ENCODE assay signal across 7 mouse cellular contexts in the genomic region with DNA sequence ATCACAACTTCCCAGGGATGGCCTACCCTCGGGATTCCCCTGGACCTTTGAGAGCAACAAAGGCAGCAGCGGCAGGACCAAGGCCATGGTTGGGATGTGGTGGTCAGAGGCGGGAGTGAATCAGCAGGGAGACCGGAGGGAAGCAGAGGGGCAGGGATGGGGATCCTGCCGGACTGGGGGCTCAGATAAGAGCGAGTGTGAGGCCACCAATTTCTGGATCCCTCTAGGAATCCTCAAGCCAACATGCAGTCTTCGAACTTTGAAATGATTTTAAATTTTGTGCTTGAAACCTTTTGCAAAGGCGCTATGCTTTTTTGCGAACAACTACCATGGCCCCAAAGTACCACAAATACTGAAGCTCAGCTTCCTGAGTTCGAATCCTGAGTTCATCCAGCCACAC. TPM values are rescaled to one million over a fixed set of nuclear protein-coding genes. Genes with fewer than 3 reads are reported as not detected.
DNase-seq lines count a peak whose midpoint lies in the region; ATAC-seq lines count a peak whose summit lies in the region.

A gene (minus strand): TSS at position 101 of the 400 bp plus-strand sequence.

- peak within 1 kb of the TSS; percentile 94 for H3K4me3 ChIP-seq in megakaryocyte, embryonic 14.5 days (replicated peaks)
- H3K4me3 ChIP-seq in forebrain, embryonic 15.5 days, result peak within 1 kb of the TSS; percentile 12
- H3K4me3 ChIP-seq in limb, embryonic 15.5 days, result peak within 1 kb of the TSS; percentile 31
- peak within 1 kb of the TSS; percentile 47 for H3K4me3 ChIP-seq in stomach, embryonic 16.5 days (replicated peaks; ENCODE audit: low read length)

- peaks cover 96% of the 10 kb centered on the region for H3K4me1 ChIP-seq in megakaryocyte, embryonic 14.5 days
- peaks cover 21% of the 10 kb centered on the region for H3K4me1 ChIP-seq in forebrain, embryonic 15.5 days
- H3K4me1 ChIP-seq in limb, embryonic 15.5 days, result peaks cover 20% of the 10 kb centered on the region
- peaks cover 38% of the 10 kb centered on the region for H3K4me1 ChIP-seq in stomach, embryonic 16.5 days (ENCODE audit: control insufficient read depth, insufficient read depth, low read length)

- 46% methylated on average over 10 of the region's 10 CpGs for WGBS in forebrain, embryonic 15.5 days
- 46% methylated on average over 10 of the region's 10 CpGs for WGBS in limb, embryonic 15.5 days
- 54% methylated on average over 10 of the region's 10 CpGs for WGBS in stomach, embryonic 16.5 days

- no peak within 1 kb of the TSS; the same call in 1 of the 2 replicates for H3K9ac ChIP-seq in forebrain, embryonic 15.5 days (replicated peaks)
- no peak within 1 kb of the TSS for H3K9ac ChIP-seq in limb, embryonic 15.5 days
- H3K9ac ChIP-seq in stomach, embryonic 16.5 days (ENCODE audit: low read length), result peak within 1 kb of the TSS; percentile 65

- peaks cover 68% of the 10 kb centered on the region for H3K36me3 ChIP-seq in megakaryocyte, embryonic 14.5 days (replicated peaks; ENCODE audit: low read length)
- H3K36me3 ChIP-seq in forebrain, embryonic 15.5 days, result peaks cover 18% of the 10 kb centered on the region; the same call in 1 of the 2 replicates
- H3K36me3 ChIP-seq in limb, embryonic 15.5 days, result peaks cover 17% of the 10 kb centered on the region
- H3K36me3 ChIP-seq in stomach, embryonic 16.5 days (ENCODE audit: control insufficient read depth, insufficient read depth, low read length), result peaks cover 8% of the 10 kb centered on the region

- no peak for DNase-seq in embryo, embryonic 9.5 days (ENCODE audit: extremely low spot score)
- DNase-seq in cerebellum, postnatal 4 days (ENCODE audit: low spot score in 2 of 2), result no peak

- peaks cover 16% of the 10 kb centered on the region for H3K27me3 ChIP-seq in megakaryocyte, embryonic 14.5 days (replicated peaks)
- peaks cover 24% of the 10 kb centered on the region; the same call in 1 of the 2 replicates for H3K27me3 ChIP-seq in forebrain, embryonic 15.5 days
- H3K27me3 ChIP-seq in limb, embryonic 15.5 days, result peaks cover 52% of the 10 kb centered on the region
- H3K27me3 ChIP-seq in stomach, embryonic 16.5 days (ENCODE audit: control insufficient read depth, insufficient read depth, low read length), result no peaks in the 10 kb centered on the region

- no peaks in the 10 kb centered on the region for H3K9me3 ChIP-seq in megakaryocyte, embryonic 14.5 days
- no peaks in the 10 kb centered on the region for H3K9me3 ChIP-seq in forebrain, embryonic 15.5 days
- no peaks in the 10 kb centered on the region for H3K9me3 ChIP-seq in limb, embryonic 15.5 days
- H3K9me3 ChIP-seq in stomach, embryonic 16.5 days (replicated peaks; ENCODE audit: control insufficient read depth, low read length), result no peaks in the 10 kb centered on the region

- no peak within 1 kb of the TSS for H3K27ac ChIP-seq in forebrain, embryonic 15.5 days (replicated peaks)
- 0 out of 2 replicates have a peak within 1 kb of the TSS, but pooled peaks have one; percentile 24 for H3K27ac ChIP-seq in limb, embryonic 15.5 days
- peak within 1 kb of the TSS; percentile 95 for H3K27ac ChIP-seq in stomach, embryonic 16.5 days (ENCODE audit: low read length)

- ATAC-seq in megakaryocyte, adult 5-6 weeks (ENCODE audit: poor library complexity, severe bottlenecking), result no peak
- no peak for ATAC-seq in forebrain, embryonic 15.5 days (replicated peaks)
- ATAC-seq in limb, embryonic 15.5 days (ENCODE audit: insufficient number of reproducible peaks, low FRiP score, low TSS enrichment, low read depth), result no peak
- ATAC-seq in stomach, embryonic 16.5 days (ENCODE audit: insufficient read depth, low FRiP score), result no peak

- peak within 1 kb of the TSS; percentile 38 for H3K4me2 ChIP-seq in forebrain, embryonic 15.5 days (replicated peaks)
- H3K4me2 ChIP-seq in limb, embryonic 15.5 days, result peak within 1 kb of the TSS; percentile 42
- peak within 1 kb of the TSS; percentile 71 for H3K4me2 ChIP-seq in stomach, embryonic 16.5 days (ENCODE audit: low read depth, low read length)

RNA-seq across cellular contexts. Expression of the gene that starts here (rescaled TPM):
- 53.5 and 66.3 TPM in 2 replicates for polyA plus RNA-seq in megakaryocyte, embryonic 14.5 days (2012; ENCODE audit: insufficient read depth, low replicate concordance)
- not detected in 2 replicates for total RNA-seq in megakaryocyte, adult 5-6 weeks (2015)
- total RNA-seq in megakaryocyte, adult 5-6 weeks (2017), result not detected in 2 replicates
- polyA plus RNA-seq in forebrain, embryonic 15.5 days (2015; fragmentation: Nextera tagmentation; extraction: Ambion mirVana), result 0.15 and 0.17 TPM in 2 replicates
- 1.0 and 1.4 TPM in 2 replicates for polyA plus RNA-seq in limb, embryonic 15.5 days (2015; fragmentation: Nextera tagmentation; extraction: Ambion mirVana)
- 0.48 and 1.0 TPM in 2 replicates for polyA plus RNA-seq in stomach, embryonic 16.5 days (2015; fragmentation: Nextera tagmentation; extraction: Ambion mirVana)

Comparison
In these comparisons a context has a peak if more than half of its experiments do, and no peak if none do; other contexts are left out.
1. RNA of the gene that starts here (polyA plus RNA-seq): 53.5 to 66.3 TPM in megakaryocyte, embryonic 14.5 days; 1.0 to 1.4 TPM in limb, embryonic 15.5 days, 0.48 to 1.0 TPM in stomach, embryonic 16.5 days and 0.15 to 0.17 TPM in forebrain, embryonic 15.5 days; every median in the first group is over 10 times any median in the second.
2. H3K4me3 ChIP-seq: peak in every context shown above with its lines; median percentile 94 in megakaryocyte, embryonic 14.5 days; 47 in stomach, embryonic 16.5 days; 31 in limb, embryonic 15.5 days; 12 in forebrain, embryonic 15.5 days.
3. Peak in every context shown above with its lines, with median percentiles within 50 percentile points of each other: H3K4me2 ChIP-seq.